Mouse (Mus musculus): ENCODE results near the gene Gm20388. TPM values are rescaled to one million over a fixed set of nuclear protein-coding genes. Genes with fewer than 3 reads are reported as not detected.

Gene Gm20388
- polyA plus RNA-seq, 1 experiment: 0.36 TPM

GRCm38 (mm10) chr8:120403606-120404269 is 493.1 kb downstream of the Gm20388 start:
- TF ChIP-seq GATA1 (IDR thresholded peaks at IDR 0.05; ENCODE audit: low read length) (no peak), TAL1 (IDR thresholded peaks at IDR 0.05; ENCODE audit: low read length) (no peak)
- no peak overlapping the region for H3K4me3 ChIP-seq (replicated peaks)
- no peaks in the 10 kb centered on the region for H3K36me3 ChIP-seq (ENCODE audit: control insufficient read depth)

GRCm38 (mm10) chr8:120404609-120405036 is 494.0 kb downstream of the Gm20388 start:
- Histone ChIP-seq H3K4me1 (ENCODE audit: control insufficient read depth) (peaks cover 84% of the 10 kb centered on the region), H3K27me3 (ENCODE audit: control insufficient read depth) (peaks cover 20% of the 10 kb centered on the region), H3K36me3 (ENCODE audit: control insufficient read depth) (no peaks in the 10 kb centered on the region), H3K9me3 (ENCODE audit: control insufficient read depth, low read length) (no peaks in the 10 kb centered on the region), H3K4me3 (replicated peaks) (no peak overlapping the region)
- no peak for TF ChIP-seq TAL1 (IDR thresholded peaks at IDR 0.05; ENCODE audit: low read length)
- no peak for TF ChIP-seq GATA1 (IDR thresholded peaks at IDR 0.05; ENCODE audit: low read length)

More at GRCm38 (mm10) chr8:120403606-120404269, 493.1 kb downstream of the Gm20388 start:
- peaks cover 79% of the 10 kb centered on the region for H3K4me1 ChIP-seq (ENCODE audit: control insufficient read depth)
- H3K27me3 ChIP-seq (ENCODE audit: control insufficient read depth): peaks cover 25% of the 10 kb centered on the region
- no peaks in the 10 kb centered on the region for H3K9me3 ChIP-seq (ENCODE audit: control insufficient read depth, low read length)

GRCm38 (mm10) chr8:120406008-120406632 is 495.5 kb downstream of the Gm20388 start:
- Histone ChIP-seq H3K36me3 (ENCODE audit: control insufficient read depth) (no peaks in the 10 kb centered on the region), H3K27me3 (ENCODE audit: control insufficient read depth) (peaks cover 11% of the 10 kb centered on the region), H3K4me3 (replicated peaks) (no peak overlapping the region), H3K4me1 (ENCODE audit: control insufficient read depth) (peaks cover 76% of the 10 kb centered on the region), H3K9me3 (ENCODE audit: control insufficient read depth, low read length) (no peaks in the 10 kb centered on the region)
- TF ChIP-seq GATA1 (IDR thresholded peaks at IDR 0.05; ENCODE audit: low read length) (no peak), TAL1 (IDR thresholded peaks at IDR 0.05; ENCODE audit: low read length) (no peak)

- no peak overlapping the region for H3K4me3 ChIP-seq (replicated peaks)
- no peaks in the 10 kb centered on the region for H3K36me3 ChIP-seq (ENCODE audit: control insufficient read depth)
- H3K4me1 ChIP-seq (ENCODE audit: control insufficient read depth): peaks cover 61% of the 10 kb centered on the region
- no peak for TF ChIP-seq GATA1 (IDR thresholded peaks at IDR 0.05; ENCODE audit: low read length)
- TF ChIP-seq TAL1 (IDR thresholded peaks at IDR 0.05; ENCODE audit: low read length): no peak
- peaks cover 11% of the 10 kb centered on the region for H3K27me3 ChIP-seq (ENCODE audit: control insufficient read depth)
- no peaks in the 10 kb centered on the region for H3K9me3 ChIP-seq (ENCODE audit: control insufficient read depth, low read length)
Measured at GRCm38 (mm10) chr8:120407701-120408240, 497.1 kb downstream of the Gm20388 start.

GRCm38 (mm10) chr8:120408241-120409215 is 497.9 kb downstream of the Gm20388 start:
- Histone ChIP-seq H3K36me3 (ENCODE audit: control insufficient read depth) (no peaks in the 10 kb centered on the region), H3K4me1 (ENCODE audit: control insufficient read depth) (peaks cover 55% of the 10 kb centered on the region), H3K4me3 (replicated peaks) (no peak overlapping the region), H3K27me3 (ENCODE audit: control insufficient read depth) (peaks cover 19% of the 10 kb centered on the region), H3K9me3 (ENCODE audit: control insufficient read depth, low read length) (no peaks in the 10 kb centered on the region)
- TF ChIP-seq TAL1 (IDR thresholded peaks at IDR 0.05; ENCODE audit: low read length): no peak

GRCm38 (mm10) chr8:120409371-120410013 is 498.9 kb downstream of the Gm20388 start:
- Histone ChIP-seq H3K27me3 (ENCODE audit: control insufficient read depth) (peaks cover 28% of the 10 kb centered on the region), H3K36me3 (ENCODE audit: control insufficient read depth) (no peaks in the 10 kb centered on the region), H3K9me3 (ENCODE audit: control insufficient read depth, low read length) (no peaks in the 10 kb centered on the region), H3K4me3 (replicated peaks) (no peak overlapping the region), H3K4me1 (ENCODE audit: control insufficient read depth) (peaks cover 49% of the 10 kb centered on the region)
- TF ChIP-seq TAL1 (IDR thresholded peaks at IDR 0.05; ENCODE audit: low read length): no peak
- no peak for TF ChIP-seq GATA1 (IDR thresholded peaks at IDR 0.05; ENCODE audit: low read length)

GRCm38 (mm10) chr8:120411059-120411458 is 500.4 kb downstream of the Gm20388 start:
- Histone ChIP-seq H3K4me1 (ENCODE audit: control insufficient read depth) (peaks cover 34% of the 10 kb centered on the region), H3K27me3 (ENCODE audit: control insufficient read depth) (peaks cover 38% of the 10 kb centered on the region), H3K9me3 (ENCODE audit: control insufficient read depth, low read length) (no peaks in the 10 kb centered on the region), H3K4me3 (replicated peaks) (no peak overlapping the region), H3K36me3 (ENCODE audit: control insufficient read depth) (no peaks in the 10 kb centered on the region)
- no peak for TF ChIP-seq GATA1 (IDR thresholded peaks at IDR 0.05; ENCODE audit: low read length)
- TF ChIP-seq TAL1 (IDR thresholded peaks at IDR 0.05; ENCODE audit: low read length): no peak

GRCm38 (mm10) chr8:120411862-120412261 is 501.2 kb downstream of the Gm20388 start:
- Histone ChIP-seq H3K27me3 (ENCODE audit: control insufficient read depth) (peaks cover 46% of the 10 kb centered on the region), H3K9me3 (ENCODE audit: control insufficient read depth, low read length) (no peaks in the 10 kb centered on the region), H3K4me1 (ENCODE audit: control insufficient read depth) (peaks cover 35% of the 10 kb centered on the region), H3K36me3 (ENCODE audit: control insufficient read depth) (no peaks in the 10 kb centered on the region), H3K4me3 (replicated peaks) (no peak overlapping the region)
- TF ChIP-seq GATA1 (IDR thresholded peaks at IDR 0.05; ENCODE audit: low read length) (no peak), TAL1 (IDR thresholded peaks at IDR 0.05; ENCODE audit: low read length) (no peak)

All from erythroblast, embryonic 14.5 days (primary cell).